Mouse (Mus musculus) adrenal gland, adult 8-10 months (tissue): ENCODE data around the gene Mn1. TPM values are rescaled to one million over a fixed set of nuclear protein-coding genes. Genes with fewer than 3 reads are reported as not detected.

Experiments
- DNase-seq: peaks from one replicate; pipeline ENCODE4 v3.0.0; 2022
- total RNA-seq, 4 experiments: library from RNA; stranded (reverse); gene quantifications; 2 replicates each; pipeline ENCODE4 v1.2.4; 2022

Mn1 gene
- total RNA-seq: 1 to 10 TPM; 2.9 to 4.9 (median 3.7) TPM

DNA sequence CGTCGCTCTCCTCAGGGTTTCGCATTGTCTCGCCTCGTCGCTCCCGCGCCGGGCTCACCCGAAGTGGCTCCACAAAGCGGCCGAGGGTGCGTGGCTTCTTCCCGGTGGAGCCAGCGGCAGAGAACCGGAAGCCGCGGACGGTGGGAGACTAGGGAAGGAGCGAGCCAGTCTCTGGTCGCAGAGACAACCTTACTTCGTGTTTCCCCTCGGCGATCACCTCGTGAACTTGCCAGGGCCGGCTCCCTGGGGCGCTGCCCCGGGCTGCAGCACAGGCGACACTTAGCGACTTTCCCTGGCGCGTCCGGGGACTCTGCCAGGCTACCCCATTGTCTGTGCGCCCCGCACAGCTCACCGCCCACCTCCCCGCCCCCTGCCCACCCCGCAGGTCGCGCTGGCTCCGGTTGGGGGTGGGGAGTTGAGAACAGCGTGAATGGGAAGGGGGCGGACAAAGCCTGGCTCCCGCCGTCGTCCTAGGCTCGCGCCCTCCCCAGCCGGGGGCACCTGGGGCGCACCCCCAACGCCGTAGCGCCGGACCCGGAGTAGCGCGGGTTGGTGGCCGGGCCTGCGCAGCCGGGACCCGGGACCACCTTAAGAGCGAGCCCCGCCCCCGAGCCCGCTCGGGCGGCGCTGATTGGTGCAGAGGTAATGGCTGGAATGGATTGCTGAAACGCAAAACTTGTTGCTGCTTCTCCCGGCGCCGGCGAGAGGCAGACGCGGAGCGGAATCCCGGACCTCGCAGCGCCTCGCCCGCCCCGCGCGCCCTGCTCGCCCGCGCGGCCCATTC is at the start of gene Mn1:
Mn1 (plus strand) TSS at position 772 of the 784 bp plus-strand sequence.
- DNase-seq: peak; percentile 65

DNA sequence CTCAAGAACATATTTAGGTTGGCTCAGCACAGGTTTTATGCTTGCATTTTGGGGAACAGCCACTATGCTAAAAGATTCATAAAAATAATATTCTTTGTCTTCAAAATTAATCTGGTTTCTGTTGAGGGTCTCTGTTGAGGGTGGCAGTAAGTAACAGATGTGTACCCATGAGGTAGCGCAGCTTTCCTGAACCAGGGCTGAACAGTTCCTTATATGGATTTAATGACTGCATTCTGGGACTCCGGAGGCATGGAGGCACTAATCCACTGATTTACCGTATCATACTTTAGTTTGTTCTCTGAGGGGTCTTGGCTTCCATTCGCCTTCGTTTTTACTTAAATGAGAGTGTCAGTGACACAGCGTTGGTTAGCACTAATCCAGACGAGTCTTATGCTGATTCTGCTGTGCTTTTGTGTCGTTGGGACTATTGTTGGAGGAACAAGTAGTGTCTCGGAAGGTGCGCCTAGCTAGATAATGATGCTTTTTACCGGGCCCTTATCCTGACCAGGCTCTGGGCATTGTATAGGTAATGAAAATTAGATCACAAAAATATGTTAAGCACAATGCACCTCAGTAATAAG is 49.1 kb upstream of the Mn1 start:
- no peak for DNase-seq

DNA sequence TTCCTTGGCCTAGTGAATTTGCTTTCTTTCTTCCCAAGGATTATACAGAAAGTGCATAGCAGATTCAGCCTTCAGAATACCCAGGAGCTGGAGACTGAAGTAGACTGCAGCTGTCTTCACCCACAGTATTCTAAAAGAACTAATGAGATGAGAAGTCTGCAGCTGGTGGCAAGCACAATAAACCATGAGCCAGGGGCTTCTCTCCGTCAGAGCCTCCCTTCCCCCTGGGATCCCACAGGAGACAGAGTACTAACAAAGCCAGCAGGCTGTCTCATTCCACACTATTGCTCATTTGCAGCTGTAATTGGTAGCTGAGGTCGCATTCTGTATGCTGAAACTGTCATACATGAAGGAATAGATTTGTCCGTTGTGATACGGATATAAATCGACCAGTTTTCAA is 48.6 kb upstream of the Mn1 start:
- DNase-seq: no peak

DNA sequence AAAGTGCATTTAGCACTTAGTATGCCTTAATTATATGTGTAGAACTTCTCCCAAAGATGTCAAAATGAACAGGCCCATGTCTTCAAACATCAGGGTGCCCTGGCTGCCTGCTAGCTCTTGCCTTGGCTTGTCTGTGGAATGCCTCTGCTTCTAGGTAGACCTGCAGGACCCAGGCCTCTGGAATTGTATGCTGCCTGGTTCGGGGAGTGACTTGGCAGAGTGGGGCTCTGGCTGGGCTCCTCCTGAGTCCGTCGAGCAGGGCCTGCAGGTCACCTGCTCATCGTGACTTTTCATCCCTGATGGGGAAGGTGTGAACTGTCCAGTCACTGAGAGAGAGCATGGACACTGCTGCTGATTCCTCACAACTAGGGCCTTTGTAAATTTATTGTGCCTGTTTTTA is 41.5 kb upstream of the Mn1 start:
- no peak for DNase-seq

DNA sequence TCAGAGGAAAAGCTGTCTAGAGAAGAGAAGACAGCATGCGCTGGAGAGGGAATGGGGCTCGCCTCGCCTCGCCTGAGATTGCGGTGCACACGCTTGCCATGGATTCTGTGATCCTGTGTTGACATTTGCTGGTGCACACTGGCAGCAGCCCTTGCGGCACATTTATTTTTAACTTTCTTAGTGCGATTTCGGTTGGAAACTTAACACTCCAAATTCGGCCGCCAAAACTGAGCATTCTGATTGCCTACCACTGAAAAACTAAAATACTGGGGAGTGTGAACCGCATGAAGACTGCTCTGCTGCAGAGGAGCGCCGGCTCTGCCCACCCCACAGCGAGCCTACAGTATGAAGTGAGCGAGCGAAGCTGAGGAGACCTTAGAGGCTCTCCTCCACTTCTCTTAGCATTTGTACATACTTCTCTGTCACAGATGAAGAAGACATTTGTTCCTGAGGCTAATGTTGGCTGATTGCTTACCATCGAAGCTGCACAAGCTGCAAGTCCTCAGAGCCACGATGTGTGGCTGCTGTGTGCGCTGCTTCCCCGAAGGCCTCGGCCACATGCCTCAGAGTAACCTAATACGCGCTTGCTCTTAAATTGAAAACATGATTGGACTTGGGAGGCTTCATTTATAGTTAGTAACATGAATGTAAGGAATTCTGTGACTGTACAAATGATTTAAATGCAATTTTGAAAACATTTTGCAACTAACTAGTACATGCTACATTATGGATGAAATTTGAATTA is 40.7 kb upstream of the Mn1 start:
- no peak for DNase-seq

DNA sequence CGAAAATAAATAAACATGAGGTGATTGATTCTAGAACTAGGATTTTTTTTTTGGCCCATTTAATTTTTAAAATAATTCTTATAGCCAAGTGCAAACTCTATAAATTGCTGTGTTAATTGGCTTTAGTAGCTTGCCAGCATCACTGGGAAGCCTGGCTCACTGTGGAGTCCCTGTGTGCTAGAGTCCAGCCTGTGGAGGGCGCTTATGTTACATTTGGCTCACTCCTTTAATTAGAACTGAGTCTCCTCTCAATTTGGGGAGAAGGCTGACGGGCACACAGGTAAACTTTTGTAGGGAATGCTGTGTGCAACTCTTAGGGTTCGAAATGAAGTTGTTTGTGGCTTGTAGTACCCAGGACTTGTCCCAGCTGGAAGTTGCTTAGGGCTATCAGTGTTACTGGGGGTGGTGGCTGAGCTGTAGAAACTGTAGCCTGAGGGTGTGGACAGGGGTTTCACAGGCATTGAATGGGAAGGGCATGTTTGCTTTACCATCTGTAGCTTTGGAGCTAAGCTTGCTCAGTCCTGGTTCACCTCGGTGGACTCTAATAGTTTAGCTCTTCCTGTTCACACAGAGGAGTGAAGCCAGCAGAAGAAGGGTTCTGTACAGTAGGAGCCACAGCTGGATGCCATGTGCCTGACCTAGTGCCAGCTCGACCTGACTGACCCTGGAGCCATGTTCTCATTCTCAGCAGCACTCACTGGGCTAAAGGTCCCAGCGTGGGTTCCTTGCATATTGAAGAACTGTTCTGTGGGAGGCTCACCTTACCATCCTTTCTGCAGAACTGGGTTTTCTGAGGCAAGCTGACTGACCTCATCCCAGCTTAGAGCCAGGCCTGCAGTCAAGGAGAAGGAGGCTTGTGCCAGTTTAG is 38.8 kb upstream of the Mn1 start:
- no peak for DNase-seq

DNA sequence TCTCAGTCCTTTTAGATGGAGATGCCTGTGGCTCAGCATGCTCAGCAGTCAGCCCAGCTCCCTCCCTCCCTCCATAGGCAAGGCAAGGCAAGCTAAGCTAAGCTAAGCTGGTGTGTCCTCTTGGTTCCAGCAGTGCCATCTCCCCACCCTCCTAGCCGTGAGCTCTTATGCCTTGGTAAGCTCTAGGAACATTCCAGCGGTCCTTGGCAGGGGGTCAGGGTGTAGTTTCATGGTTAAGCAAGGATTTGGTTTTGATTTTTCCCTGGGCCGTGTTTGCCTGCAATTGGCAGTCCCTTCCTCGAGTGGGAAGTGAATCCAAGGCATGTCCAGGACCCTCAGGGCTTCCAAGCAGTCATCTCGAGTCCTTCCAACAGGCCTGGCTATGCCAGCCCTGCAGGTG is 33.8 kb upstream of the Mn1 start:
- no peak for DNase-seq

DNA sequence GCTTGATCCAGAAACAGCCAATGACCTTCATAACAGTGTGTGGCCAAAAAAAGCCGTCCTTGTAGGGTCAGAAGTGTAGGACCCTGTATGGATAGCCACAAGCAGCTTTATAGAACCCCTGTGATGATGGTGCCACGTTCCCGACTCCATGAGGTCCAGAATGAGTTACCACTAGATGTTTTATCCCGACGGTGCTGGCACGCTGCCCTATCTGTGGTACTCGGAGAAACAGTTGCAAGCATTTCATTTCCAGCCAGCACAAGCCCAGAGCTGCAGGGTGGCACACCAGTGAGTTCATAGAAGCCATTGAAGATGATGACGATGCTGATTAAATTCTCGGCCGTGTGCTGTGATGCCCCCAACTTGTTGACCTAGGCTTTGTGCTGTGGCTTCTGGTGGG is 26.3 kb upstream of the Mn1 start:
- no peak for DNase-seq

DNA sequence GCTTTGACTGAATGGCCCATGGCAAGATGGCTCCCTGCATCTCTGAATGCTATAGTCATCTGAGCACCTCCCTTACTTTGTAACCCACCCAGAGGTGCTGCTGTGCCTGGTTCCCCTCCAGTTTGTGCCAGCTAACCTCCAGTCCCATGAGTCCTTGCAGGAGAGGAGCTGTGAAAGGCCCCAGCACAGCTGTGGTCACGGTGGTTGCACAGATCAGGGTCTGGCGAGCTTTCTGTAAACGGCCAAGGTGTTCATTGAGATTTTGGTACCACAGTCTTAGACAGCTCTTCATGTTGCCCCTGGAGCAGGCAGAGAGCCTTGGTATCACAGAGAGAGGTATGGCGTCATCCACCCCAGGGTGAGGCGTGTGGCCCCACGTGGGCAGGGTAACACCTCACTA is 25.7 kb upstream of the Mn1 start:
- no peak for DNase-seq

DNA sequence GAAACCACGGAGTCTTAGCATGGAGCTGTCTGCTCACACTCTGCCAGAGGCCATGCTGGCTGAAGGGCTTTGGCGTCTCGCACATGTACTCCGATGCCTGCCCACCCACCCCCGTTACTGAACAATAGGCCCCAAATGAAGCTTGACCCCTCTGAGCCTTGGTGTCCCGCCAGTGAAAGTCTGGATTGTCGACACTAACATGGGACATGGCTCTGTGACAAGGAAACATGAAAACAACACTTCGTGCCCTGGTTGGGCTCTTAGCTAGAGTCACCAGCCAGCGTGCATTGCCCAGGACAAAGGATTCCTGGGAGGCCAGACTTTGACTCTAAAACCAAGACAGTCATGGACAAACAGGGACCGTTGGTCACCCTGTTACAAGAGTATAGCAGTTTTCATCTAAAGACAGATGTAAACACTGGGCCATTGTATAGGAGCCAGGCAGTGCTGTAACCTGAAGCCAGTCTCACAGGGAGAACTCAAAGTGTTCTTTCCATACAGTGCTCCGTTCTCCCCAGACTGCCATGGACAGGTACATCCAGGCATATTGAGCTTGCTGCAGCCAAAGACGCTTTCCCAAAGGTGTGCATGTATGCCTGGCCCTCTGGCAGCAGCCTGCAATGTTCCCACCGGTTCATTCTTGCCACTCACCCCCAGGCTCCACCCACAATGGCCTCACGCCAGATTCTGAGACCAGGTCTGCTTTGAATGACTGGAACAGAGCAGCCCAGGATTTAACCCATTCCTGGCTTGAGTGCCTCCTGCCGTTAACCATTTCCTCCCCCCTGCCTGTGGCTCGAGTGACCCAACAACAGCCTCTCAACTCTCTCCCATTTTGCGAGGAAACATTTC is 23.6 kb upstream of the Mn1 start:
- DNase-seq: peak; percentile 45

DNA sequence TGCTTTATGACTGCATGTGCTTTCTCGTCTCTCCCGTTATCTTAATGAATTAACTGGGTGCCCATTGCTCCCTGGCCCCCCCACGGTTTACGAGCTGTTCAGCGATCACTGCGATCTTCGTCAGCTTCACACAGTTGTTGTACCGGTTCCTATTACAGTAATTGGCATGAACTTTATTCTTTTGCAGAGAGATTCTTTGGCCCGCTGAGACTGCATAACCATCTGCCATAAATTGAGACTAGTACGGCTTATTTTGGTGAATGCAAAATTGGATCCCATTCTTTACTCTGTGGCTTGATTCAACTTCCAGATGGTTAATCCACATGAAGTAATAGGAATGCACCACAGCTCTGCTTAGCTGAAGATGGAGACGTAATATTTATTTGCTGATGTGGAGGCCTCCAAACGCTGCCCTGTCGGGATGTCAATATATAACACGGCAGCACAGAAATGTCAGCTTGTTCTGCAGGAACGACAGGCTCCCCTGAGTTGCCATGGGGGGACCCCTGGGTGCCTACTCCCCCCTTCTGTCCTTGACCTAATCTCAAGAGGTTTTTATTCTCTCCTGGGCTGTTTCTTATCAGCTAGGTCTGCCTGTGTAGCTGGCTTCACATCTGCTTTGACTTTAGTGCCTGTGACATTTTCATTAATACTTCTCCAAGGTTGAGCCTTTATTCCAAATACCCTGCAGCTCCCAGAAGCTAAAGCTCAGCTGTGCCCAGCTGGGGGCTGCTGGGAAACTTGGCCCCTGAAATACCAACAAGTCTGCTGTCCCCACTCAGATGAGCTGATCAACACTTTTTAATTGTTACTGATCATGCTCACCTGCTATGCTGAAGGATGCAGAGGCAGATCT is 22.7 kb upstream of the Mn1 start:
- no peak for DNase-seq

DNA sequence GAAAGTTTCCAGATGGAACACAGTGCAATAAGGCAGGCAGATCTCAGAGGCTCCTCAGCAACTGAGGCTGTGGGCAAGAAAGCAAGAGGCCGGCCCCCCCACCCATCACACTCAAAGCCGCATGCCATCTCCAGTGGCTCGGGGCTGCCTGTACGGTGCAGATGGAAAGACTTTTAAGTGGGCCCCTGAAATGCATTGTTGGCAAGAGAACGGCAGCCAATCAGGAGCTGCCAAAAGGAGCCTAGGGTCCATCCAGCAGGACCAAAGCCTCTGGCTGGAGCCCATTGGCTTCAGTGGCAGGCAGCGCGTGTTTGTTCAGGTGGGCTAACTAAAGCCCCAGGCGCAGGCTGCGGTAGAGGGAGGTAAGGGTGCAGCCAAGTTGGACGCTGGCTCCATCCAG is 21.4 kb upstream of the Mn1 start:
- no peak for DNase-seq

DNA sequence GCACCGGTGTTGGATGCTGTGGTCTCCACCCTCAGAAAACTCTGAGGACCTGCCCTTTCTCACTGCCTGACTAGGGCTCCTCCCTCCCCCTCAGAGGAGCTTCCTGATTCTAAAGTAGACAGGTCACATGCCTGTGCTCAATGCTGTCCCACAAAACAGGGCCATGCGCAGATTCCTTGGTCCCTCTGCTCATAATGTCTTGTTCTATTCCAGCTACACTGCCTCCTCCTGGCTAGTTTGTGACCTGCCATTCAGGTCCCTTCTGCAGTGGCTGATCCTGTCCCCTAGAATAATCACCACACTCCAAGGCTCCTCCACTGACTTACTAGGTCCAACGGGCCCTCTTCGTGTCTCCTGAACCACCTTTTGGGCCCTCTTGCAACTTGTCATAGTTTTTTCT is 21.0 kb upstream of the Mn1 start:
- no peak for DNase-seq

DNA sequence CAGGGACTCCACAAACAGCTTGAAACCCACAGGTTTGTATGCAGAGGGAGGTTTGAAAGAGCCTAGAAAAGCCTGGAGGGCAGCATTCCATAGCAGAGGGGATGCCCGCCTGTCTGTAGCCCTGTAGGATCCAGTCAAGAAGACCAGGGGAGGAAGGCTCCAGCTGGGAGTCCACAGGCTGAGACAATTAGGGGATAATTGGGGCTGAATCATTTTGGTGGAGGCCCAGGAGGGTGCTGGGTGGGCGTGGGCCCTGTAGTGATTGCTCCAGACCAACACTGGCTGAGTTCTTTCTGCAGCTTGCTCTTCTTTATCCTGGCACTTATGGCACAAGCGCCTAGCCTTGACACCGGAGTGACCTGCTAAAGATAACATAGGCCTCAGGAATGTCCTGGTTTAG is 18.7 kb upstream of the Mn1 start:
- no peak for DNase-seq

DNA sequence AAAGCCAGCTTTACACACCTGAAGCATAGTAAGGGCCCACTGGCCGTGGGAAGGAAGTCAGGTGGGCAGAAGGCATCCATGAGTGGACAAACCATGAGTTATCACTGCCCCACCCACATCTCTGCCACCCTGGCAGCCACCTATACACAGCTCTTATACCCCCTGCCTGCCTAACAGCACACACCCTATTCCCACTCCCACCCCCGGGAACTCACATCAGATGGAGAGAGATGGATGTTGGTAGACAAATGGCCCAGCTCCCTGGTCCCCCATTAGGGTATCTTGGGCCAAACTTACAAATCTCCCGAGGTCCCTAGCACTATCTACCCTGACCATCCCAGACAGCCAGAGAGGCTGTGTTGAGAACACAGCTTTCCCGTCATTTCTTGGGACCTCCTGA is 17.9 kb upstream of the Mn1 start:
- no peak for DNase-seq

DNA sequence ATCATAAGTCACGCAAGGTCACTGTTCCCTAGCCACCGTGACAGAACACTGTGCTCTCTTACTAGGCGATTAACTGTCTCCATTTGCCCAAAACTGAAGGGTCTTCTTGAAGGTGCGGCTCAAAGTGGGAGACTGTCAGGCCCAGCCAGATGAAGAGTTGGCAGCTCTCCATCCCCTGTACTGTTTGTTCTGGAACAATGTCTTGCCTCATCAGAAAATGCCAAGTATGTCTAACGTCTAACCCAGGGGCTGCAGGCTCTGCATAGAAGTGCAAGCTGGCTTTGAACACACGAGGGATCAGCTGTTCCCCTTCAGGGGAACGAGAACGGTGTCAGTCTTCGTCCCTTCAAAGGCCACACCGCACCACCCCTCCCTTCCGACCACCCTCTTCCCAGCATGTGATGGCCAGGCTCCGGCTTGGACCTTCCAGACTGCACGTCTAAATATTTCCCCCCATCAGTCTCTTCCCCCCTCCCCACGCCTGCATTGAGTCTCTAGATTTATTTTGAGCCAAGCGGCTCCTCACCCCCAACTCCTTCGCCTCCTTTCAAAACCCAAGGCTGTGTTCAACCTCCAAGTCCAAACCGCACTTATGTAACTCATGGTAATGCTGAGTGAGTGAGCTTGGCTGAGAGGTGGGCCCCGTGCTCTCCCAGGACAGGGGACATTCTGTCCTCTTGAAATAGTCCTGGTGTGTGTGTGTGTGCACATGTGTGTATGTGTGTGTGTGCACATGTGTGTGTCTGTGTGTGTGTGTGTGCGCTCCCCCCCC is 15.1 kb upstream of the Mn1 start:
- no peak for DNase-seq

DNA sequence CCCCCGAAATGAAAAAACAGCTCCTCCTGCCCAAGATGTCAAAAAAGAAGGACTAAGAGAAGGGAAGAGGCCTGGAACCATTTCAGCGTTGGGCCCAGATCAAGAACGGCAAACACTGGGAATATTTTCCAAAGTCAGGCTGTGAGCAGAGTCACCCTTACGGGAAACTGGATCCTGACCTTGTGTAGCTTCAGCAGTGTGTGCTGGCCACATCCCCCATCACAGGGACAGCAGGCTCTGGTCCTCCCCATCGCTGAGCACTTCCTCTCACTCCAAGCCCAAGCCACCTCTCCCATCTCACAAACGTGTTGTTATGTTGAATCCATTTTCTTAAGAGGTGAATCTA is 14.5 kb upstream of the Mn1 start:
- DNase-seq: no peak

DNA sequence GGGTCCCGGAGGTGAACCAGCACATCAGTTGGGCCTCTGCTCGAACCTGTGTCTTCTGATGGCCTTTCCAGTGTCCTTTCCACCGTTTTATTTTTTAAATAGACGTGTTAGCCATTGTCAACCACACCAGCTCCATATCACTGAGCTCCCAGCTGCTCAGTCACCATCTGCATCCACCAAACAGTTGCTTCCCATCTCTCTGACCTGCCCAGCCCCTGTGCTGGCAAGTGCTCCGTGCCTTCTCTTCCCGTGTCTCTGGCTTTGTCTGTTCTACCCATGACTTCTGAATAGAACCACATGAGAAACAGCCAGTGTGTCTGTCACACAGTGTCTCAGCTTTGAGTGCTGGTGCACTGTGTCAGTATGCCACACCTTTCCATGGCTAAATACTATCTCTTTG is 12.4 kb upstream of the Mn1 start:
- DNase-seq: no peak

DNA sequence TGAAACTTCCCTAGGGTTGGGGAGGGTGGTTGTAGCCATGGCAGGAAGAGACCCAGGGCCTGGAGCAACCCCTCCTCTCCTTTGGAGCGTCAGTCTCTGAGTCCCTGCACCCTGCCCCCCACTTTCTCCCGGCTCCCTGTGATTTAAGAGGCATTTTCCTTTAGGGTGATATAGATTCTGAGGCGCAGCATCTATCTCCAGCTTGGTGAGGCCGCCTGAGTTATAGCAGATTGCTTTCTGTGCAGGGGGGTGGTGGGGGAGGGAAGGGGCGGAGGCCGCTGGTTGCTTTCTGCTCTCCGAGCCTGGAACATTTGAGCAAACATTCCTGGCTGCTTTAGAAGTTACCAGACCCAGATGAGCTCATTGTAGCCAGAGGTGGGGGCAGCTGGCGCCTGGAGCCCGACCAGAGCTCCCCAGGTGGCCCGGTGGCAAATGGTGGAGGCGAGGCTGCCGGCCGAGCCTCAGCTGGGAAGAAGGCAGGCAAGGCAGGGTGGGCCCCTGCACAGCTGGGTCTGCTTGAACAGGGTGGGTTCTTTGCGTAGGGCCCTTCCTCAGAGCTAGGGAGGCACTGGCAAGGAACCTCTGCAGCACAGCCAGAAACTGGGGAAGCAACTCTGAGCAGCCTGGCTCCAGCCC is 8.6 kb upstream of the Mn1 start:
- DNase-seq: no peak
